Mouse (Mus musculus) small intestine, adult 2 months (tissue): Measurements from ENCODE around the gene Pi4k2a. TPM values are rescaled to one million over a fixed set of nuclear protein-coding genes. Genes with fewer than 3 reads are reported as not detected.

ENCODE experiments used
- H3K27ac ChIP-seq: fragments of 200-500 bp; 2 replicates; pipeline ENCODE4 v1.5.1; 2012; ENCODE audit warnings: low read depth, low read length, control low read depth, inconsistent platforms; ENCODE audit not compliant: insufficient read depth
- H3K27me3 ChIP-seq: fragments of 200-500 bp; 2 replicates; pipeline ENCODE4 v1.6.1; 2012; ENCODE audit warnings: mild to moderate bottlenecking, moderate library complexity, low read length, inconsistent platforms; ENCODE audit not compliant: control insufficient read depth, insufficient read depth
- H3K36me3 ChIP-seq: fragments of 200-500 bp; 2 replicates; pipeline ENCODE4 v1.6.1; 2012; ENCODE audit warnings: mild to moderate bottlenecking, low read length, control low read depth, inconsistent platforms; ENCODE audit not compliant: control insufficient read depth, insufficient read depth
- H3K4me1 ChIP-seq: fragments of 200-500 bp; 2 replicates; pipeline ENCODE4 v1.6.1; 2012; ENCODE audit warnings: low read length, inconsistent platforms, mixed read lengths; ENCODE audit not compliant: control insufficient read depth, insufficient read depth, insufficient read length
- H3K4me3 ChIP-seq: fragments of 200-500 bp; 2 replicates; pipeline ENCODE4 v1.5.1; 2012; ENCODE audit warnings: low read depth, mild to moderate bottlenecking, control low read depth, inconsistent platforms, low read length, moderate library complexity
- CTCF ChIP-seq: fragments of 200-500 bp; IDR thresholded peaks from 2 replicates; pipeline ENCODE4 v1.5.1; 2012; ENCODE audit warnings: low read depth, mild to moderate bottlenecking, control low read depth, inconsistent platforms, low read length, moderate library complexity, mixed read lengths; ENCODE audit not compliant: insufficient replicate concordance, insufficient read length; ENCODE audit errors: extremely low read depth
- POLR2A ChIP-seq: fragments of 200-500 bp; IDR thresholded peaks from 2 replicates; pipeline ENCODE4 v1.6.1; 2012; ENCODE audit warnings: low read depth, mild to moderate bottlenecking, control low read depth, inconsistent platforms, low read length, moderate library complexity
- WGBS: fragments of 180-500 bp; shearing (Covaris S2); methylation state at CpG from one replicate; pipeline ENCODE4 v1.1.7; 2018; 5-methylcytosine and 5-hydroxymethylcytosine counted together
- polyA plus RNA-seq: library from polyadenylated mRNA; depleted of rRNA; stranded (reverse); fragments of >200 nt; gene quantifications from 2 replicates; pipeline ENCODE4 v1.2.3, GENCODE M21; 2012

Pi4k2a gene
- polyA plus RNA-seq, 1 experiment: 33.2 TPM

GRCm38 (mm10) chr19:42144067-42144466, 53.8 kb downstream of the Pi4k2a start:
- TF ChIP-seq POLR2A: no peak
- TF ChIP-seq CTCF: no peak
- H3K36me3 ChIP-seq: no peaks in the 10 kb centered on the region
- 41% methylated on average over 6 of the region's 6 CpGs for WGBS
- H3K27me3 ChIP-seq: peaks cover 9% of the 10 kb centered on the region
- peaks cover 15% of the 10 kb centered on the region; the same call in 1 of the 2 replicates for H3K4me1 ChIP-seq
- H3K4me3 ChIP-seq: no peak overlapping the region
- no peak overlapping the region for H3K27ac ChIP-seq

GRCm38 (mm10) chr19:42144541-42145167, 54.4 kb downstream of the Pi4k2a start:
- Histone ChIP-seq H3K4me3 (no peak overlapping the region), H3K36me3 (no peaks in the 10 kb centered on the region), H3K4me1 (peaks cover 15% of the 10 kb centered on the region; the same call in 1 of the 2 replicates), H3K27ac (no peak overlapping the region), H3K27me3 (peaks cover 9% of the 10 kb centered on the region)
- TF ChIP-seq CTCF (peak; percentile 72; the same call in 1 of the 2 replicates), POLR2A (no peak)
- WGBS: 26% methylated on average over 8 of the region's 8 CpGs

- Histone ChIP-seq H3K27ac (no peak overlapping the region), H3K36me3 (no peaks in the 10 kb centered on the region), H3K4me3 (no peak overlapping the region), H3K4me1 (peaks cover 15% of the 10 kb centered on the region; the same call in 1 of the 2 replicates), H3K27me3 (peaks cover 9% of the 10 kb centered on the region)
- TF ChIP-seq POLR2A: no peak
- TF ChIP-seq CTCF: no peak
- WGBS: 56% methylated on average over 4 of the region's 4 CpGs
Observed at GRCm38 (mm10) chr19:42145210-42145609, 54.9 kb downstream of the Pi4k2a start.

GRCm38 (mm10) chr19:42145731-42146130, 55.5 kb downstream of the Pi4k2a start:
- H3K27me3 ChIP-seq: peaks cover 9% of the 10 kb centered on the region
- H3K36me3 ChIP-seq: no peaks in the 10 kb centered on the region
- 93% methylated on average over 2 of the region's 2 CpGs for WGBS
- TF ChIP-seq POLR2A (no peak), CTCF (no peak)
- H3K4me1 ChIP-seq: peaks cover 15% of the 10 kb centered on the region; the same call in 1 of the 2 replicates
- no peak overlapping the region for H3K27ac ChIP-seq
- no peak overlapping the region for H3K4me3 ChIP-seq

- WGBS: 82% methylated on average over 9 of the region's 9 CpGs
- Histone ChIP-seq H3K27ac (peak overlapping the region; percentile 8; the same call in 1 of the 2 replicates), H3K27me3 (peaks cover 9% of the 10 kb centered on the region; the same call in 1 of the 2 replicates), H3K4me1 (peaks cover 15% of the 10 kb centered on the region; the same call in 1 of the 2 replicates), H3K36me3 (no peaks in the 10 kb centered on the region), H3K4me3 (no peak overlapping the region)
- TF ChIP-seq CTCF (no peak), POLR2A (no peak)
Observed at GRCm38 (mm10) chr19:42146276-42147010, 56.2 kb downstream of the Pi4k2a start.

- peaks cover 18% of the 10 kb centered on the region; the same call in 1 of the 2 replicates for H3K4me1 ChIP-seq
- WGBS: 1% methylated on average over 56 of the region's 57 CpGs
Observed at GRCm38 (mm10) chr19:42147170-42147768, 57.0 kb downstream of the Pi4k2a start, which contains the start of gene Marveld1. Gene Marveld1 (plus strand): TSS chr19:42147400.

More at GRCm38 (mm10) chr19:42147170-42147768, 57.0 kb downstream of the Pi4k2a start, which contains the start of gene Marveld1:
- peak; percentile 55; the same call in 1 of the 2 replicates for TF ChIP-seq POLR2A
- TF ChIP-seq CTCF: no peak
- Histone ChIP-seq H3K27ac (peak within 1 kb of the TSS; percentile 84), H3K36me3 (no peaks in the 10 kb centered on the region), H3K4me3 (peak within 1 kb of the TSS; percentile 92), H3K27me3 (peaks cover 9% of the 10 kb centered on the region; the same call in 1 of the 2 replicates)
